Mouse (Mus musculus) cerebellum, postnatal 4 days (tissue): ENCODE data around the gene Dyrk4.

Experiments
- DNase-seq, 2 experiments: peaks; one replicate each; pipeline ENCODE4 v3.0.0; 2022; ENCODE audit warnings: low spot score in 2 of 2, mixed read lengths in 1 of 2

Gene Dyrk4

DNA sequence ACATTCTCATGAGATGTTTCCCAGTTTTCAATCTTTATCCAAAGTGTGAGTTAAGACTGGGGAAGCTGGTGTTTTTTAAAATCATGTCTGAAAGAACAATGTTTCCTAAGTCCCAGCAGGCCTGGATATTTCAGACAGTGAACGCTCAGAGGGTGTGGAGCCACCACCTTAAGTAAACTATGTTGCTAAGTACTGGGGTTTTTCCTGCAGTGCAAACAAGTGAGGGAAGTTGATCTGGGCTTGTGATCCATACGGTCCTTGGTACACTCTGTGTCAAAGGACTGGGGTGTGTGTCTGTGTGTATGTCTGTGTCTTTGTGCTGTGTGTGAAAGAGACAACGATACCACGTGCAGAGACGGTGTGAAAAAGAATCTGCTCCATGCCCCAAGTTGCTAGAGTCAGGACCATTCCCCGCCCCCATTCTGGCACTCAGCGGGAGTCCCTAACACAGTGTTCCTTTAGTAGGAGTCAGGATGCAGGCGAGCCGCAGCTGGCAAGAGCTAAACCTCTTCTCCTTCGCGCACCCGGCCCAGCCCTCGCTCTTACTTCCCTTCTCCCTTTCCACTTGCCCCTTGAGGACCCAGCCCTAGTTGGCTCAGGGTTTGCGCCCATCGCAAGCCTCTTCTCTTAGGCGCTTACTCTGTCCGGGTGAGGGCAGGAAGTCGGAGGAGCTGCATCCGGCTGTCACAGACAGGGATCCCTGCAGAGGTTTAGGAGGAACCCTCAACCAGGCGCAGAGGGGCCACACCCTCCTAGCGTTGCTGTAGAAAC is at the start of gene Dyrk4:
TSS of gene Dyrk4 (minus strand) at position 729 of the 771 bp plus-strand sequence.
- DNase-seq = no peak

DNA sequence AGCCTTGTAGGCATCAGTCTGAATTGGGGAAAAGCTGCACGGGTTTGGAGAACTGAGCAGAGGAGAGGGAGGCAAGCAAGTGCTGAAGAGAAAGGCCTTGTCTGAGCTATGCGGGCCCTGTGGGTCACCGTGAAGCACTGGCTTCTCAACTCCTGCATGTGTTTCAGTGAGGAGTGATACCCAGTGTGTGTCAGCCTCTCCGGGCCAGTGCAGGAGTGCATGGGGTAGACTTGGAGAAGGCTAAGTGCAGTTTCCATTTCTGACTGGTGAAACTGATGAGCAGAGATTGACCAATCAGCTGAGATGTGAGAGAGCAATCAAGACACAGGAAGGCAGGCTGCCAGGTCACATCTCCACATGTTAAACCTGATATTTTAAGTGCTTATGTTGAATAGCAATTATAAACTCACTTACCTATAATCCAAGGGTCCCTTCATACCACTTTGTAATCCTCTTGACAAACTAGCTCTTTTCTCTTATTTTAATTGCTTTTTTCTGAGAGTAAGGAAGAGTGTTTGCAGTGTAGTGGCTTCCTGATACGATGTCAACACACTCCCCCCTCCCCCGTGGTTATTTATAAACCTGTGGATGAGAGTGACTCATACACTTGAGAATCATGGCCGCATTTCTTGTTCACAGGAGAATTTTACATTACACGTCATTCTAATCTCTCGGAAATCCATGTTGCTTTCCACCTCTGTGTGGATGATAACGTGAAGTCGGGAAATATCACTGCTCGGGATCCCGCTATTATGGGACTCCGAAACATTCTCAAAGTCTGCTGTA is 44.8 kb upstream of the Dyrk4 start:
- no peak for DNase-seq

GRCm38 (mm10) chr6:126963426-126963825 is 41.8 kb upstream of the Dyrk4 start:
- DNase-seq = no peak

- no peak for DNase-seq
Measured at GRCm38 (mm10) chr6:126962709-126963108, 41.1 kb upstream of the Dyrk4 start.

- DNase-seq = no peak
Measured at GRCm38 (mm10) chr6:126961371-126962018, 39.9 kb upstream of the Dyrk4 start.

DNA sequence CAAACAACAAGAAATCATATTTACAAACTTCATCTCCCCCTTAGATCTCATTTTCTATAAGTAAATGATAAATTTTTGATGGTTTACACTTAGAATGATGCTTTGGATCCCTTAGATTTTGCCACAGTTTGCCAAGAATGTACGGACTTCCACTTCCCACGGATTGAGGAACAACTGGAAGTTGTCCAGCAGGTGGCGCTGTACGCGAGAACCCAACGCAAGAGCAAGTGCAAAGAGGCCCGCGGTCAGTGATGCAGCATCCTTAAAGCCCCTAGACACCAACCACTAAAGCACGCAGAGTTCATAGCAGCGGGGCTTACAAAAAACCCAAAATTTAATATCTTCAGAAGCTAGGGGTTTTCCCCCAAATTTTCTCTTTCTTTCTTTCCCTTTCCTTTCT is 34.1 kb upstream of the Dyrk4 start:
- peak; percentile 80 to 83 for DNase-seq

DNA sequence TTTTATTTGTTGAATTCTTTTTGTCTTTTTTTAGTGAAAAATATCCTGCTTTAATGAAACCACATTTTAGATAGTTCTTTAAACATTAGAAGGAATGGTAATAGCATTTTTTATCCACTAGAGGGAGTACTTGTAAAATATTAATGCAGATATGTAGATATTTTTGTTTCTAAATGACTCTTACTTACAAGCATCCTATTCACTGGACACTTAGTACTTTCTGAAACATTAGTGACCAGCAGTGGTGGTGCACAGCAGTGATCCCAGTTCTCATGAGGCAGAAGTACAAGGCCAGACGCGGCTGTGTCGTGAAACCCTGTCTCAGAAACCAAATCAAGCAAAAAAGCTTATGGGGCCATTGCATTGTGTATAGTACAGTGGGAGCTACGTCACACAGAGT is 26.7 kb upstream of the Dyrk4 start:
- DNase-seq = no peak

DNA sequence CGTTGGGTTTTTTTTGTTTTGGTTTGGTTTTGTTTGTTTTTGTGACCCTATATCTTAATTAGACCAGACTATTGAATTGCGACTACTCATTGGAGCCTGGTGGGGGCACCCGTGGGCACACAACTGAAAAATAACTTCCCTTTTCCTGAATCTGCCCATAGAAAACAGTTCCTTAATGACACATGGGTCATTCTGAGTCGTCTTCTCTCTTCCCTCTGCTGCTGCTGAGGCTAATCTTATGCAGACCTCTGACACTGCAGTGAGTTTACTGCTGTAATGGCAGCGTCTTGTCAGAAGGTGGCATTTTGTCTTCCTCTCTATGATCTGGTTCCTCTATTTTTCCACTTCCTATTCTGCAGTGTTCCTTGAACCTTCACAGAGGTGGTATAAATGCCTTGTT is 18.8 kb upstream of the Dyrk4 start:
- no peak for DNase-seq

- peak; percentile 83 to 95 for DNase-seq
Measured at GRCm38 (mm10) chr6:126939487-126940171, 18.0 kb upstream of the Dyrk4 start, which contains the start of the genes Rad51ap1 and D6Wsu163e. Rad51ap1 (minus strand) TSS chr6:126939587. D6Wsu163e (plus strand) TSS chr6:126939962.

DNA sequence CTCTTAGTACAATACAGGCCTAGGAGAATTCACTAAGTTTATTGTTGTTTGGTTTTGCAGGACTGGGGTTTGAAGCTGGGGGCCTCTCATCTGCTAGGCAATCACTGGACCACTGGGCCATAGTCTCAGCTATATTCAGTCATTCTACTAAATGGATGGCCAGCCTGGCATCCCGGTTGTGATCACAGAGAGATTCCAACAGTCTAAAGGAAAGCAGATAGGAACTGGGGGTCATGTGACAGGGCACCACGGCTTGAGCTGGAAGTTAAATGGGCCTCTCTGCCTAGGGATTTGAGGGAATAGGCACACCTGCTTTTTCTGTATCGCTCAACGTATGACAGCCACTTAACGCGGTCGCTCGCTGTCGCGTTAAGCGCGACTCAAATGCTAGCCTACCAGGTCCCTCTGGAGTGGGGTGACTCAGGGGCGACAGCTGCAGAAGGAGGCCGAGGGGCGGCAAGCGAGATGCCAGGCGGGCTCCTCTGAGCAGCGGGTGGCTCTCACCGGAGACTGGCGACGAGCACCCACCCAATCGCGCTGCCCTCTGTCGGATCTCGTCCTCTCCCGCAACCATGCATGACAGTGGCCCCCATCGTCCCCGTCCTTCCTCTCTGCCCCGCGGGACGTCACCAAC is 17.3 kb upstream of the Dyrk4 start:
- DNase-seq = no peak

GRCm38 (mm10) chr6:126938047-126938446 is 16.4 kb upstream of the Dyrk4 start:
- DNase-seq = no peak

DNA sequence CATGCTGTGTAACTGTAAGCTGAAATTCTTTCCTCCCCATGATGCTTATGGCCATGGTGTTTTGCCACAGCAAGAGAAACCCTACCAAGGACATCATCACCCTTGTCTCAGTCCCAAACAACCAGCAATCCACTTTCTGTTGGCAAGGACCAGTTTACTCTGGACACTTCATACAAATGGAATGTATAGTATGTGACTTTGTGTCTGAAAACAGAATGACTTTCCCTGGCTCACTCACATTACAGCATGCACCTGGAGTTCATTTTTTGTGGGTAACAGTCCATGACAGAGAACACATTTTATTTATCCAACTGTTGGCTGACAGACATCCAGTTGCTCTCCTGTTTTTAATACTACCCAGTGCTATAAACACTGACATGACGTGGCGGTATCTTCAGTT is 11.3 kb upstream of the Dyrk4 start:
- DNase-seq = no peak

GRCm38 (mm10) chr6:126914928-126915327 is 6.7 kb downstream of the Dyrk4 start:
- no peak for DNase-seq

DNA sequence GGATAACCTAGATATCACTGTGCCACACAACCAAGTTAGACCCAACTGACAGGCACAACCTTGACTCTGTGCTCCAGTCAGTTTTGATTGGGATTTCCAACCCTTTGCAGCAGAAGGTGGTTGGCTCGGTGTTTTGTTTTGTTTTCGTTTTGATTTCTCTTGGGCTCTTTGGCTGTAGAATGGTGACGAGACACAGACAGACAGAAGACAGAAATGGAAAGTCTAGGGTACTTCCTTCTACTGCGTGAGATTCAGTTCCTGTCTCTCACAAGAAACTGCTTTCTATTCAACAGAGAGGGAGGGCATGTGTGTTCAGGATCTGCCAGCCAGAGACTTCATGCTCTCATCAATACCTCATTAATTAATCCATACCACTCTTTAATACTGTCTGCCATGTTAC is 10.9 kb downstream of the Dyrk4 start:
- DNase-seq = no peak

DNA sequence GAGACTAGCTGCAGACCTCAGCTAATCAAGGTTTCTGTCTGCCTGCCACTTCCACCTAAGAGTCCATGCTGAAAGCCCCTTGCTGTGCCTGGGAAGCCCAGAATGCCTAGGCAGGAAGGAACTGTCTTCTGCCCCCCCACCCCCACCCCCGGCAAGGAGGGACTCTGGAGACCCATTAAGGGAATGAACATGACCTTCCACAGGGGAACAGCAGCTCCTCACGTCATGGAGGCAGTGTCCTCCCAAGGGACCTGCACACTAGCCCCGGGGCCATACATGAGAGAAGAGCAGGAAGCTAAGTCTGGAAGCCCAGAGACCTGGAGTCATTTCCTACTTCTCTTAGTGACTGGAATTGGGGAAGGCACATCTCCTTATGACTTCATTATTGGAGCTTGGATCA is 13.8 kb downstream of the Dyrk4 start:
- DNase-seq = no peak

DNA sequence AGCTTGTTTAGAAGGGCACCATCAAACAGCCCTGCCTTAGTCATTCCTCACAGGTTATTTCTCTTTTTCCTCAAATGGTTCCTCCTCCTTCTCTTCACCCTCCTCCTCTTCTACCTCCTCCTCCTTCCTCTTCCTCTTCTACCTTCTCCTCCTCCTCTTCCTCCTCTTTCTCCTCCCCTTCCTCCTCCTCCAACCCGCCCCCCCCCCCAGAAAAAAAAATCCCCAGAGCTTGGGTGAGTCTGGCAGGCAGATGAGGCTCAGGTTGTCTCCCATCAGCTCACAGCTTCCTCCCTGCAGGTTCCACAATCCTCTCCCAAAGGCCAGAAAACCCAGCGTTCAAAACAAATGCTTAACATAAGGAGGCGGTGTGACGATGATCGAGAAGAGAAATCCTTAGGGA is 14.3 kb downstream of the Dyrk4 start:
- no peak for DNase-seq

- DNase-seq = no peak
Measured at GRCm38 (mm10) chr6:126877118-126877517, 44.5 kb downstream of the Dyrk4 start.

- no peak for DNase-seq
Measured at GRCm38 (mm10) chr6:126852881-126853280, 68.8 kb downstream of the Dyrk4 start, which contains the start of gene Akap3. Akap3 (plus strand) TSS chr6:126853098.

DNA sequence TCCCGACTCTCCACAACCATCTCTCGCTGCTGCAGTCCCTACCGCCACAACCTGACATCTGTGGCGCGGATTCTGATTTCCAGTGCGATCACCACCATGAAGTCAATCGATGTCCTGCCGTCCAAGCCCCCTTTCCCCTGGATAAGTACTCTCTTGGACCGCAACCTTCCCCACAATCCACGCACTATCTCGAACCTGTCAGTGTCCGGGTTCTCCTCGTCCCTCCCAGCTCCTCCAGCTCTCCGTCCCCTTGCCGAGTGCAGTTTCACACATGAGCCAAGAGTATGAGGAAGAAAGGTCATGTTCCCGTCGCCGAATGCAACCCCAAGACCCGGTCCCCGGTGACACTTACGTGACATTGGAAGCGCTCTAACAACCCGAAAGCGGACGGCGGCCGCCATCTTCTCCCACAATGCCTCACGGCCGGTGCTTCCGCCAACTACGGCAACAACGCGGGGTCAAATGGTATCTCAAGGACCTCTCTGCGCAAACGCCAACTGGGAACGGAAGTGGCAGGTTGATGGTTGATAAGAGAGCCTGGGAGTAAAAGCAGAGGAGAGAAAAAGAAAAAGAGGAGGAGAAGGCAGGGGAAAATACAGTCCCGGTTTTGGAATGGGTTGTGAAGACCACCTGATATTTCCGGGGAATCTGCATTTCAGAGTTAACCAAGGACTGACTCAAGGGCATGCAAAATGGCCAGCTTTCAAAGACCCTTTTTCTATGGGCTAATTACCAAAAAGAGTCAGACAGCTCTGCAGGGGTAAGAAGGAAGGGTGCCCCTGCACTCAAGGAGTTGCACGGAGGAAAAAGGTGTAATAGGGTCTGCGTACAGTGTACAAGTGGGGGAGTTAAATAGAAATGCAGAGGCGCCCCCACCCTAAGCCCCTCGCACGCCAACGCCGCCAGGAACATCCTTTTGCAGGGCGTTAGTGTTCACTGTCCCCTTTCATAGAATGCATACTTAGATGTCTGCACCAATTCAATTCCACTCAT is 72.6 kb downstream of the Dyrk4 start, which contains the start of gene Ndufa9:
TSS of gene Ndufa9 (minus strand) at position 425 of the 993 bp plus-strand sequence.
- peak; percentile 91 to 93 for DNase-seq

DNA sequence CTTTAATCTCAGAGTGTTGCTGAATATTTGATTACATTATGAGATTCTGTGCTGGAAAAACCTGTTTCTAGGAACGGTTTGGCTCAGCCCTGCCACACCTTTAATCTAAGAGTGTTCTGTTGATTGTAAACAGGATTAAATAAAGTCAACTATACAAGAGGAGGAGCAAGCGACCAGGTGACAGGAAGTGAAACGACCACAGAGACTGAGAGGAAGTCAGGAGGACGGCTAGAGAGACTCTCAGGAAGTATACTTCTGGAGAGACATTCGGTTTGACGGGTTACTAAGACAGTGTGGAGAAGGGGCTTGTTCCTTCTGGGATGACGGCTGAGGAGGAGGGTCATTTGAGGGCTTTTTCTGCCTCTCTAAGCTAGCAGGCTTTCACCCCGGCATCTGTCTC is 85.0 kb downstream of the Dyrk4 start:
- DNase-seq = no peak
